Mouse (Mus musculus): ENCODE measurements around the gene Slc39a11.

The Slc39a11 gene

GRCm38 (mm10) chr11:113409121-113409520 is 240.8 kb downstream of the Slc39a11 start:
- no peak for DNase-seq (ENCODE audit: low spot score in 2 of 2)

GRCm38 (mm10) chr11:113407474-113407873 is 242.4 kb downstream of the Slc39a11 start:
- no peak for DNase-seq (ENCODE audit: low spot score in 2 of 2)

GRCm38 (mm10) chr11:113400868-113401267 is 249.0 kb downstream of the Slc39a11 start:
- DNase-seq (ENCODE audit: low spot score in 2 of 2) = no peak

- no peak for DNase-seq (ENCODE audit: low spot score in 2 of 2)
Observed at GRCm38 (mm10) chr11:113399601-113400000, 250.3 kb downstream of the Slc39a11 start.

- no peak for DNase-seq (ENCODE audit: low spot score in 2 of 2)
Observed at GRCm38 (mm10) chr11:113397394-113397793, 252.5 kb downstream of the Slc39a11 start.

- peak in 1 of 2 experiments; percentile 35 for DNase-seq (ENCODE audit: low spot score in 2 of 2)
Observed at GRCm38 (mm10) chr11:113393366-113394150, 256.3 kb downstream of the Slc39a11 start.

GRCm38 (mm10) chr11:113391664-113392063 is 258.2 kb downstream of the Slc39a11 start:
- DNase-seq (ENCODE audit: low spot score in 2 of 2) = no peak

GRCm38 (mm10) chr11:113389637-113390036 is 260.2 kb downstream of the Slc39a11 start:
- DNase-seq (ENCODE audit: low spot score in 2 of 2) = peak; percentile 74 to 75

GRCm38 (mm10) chr11:113382674-113383571 is 267.0 kb downstream of the Slc39a11 start:
- DNase-seq (ENCODE audit: low spot score in 2 of 2) = no peak

- DNase-seq (ENCODE audit: low spot score in 2 of 2) = no peak
Observed at GRCm38 (mm10) chr11:113381550-113381949, 268.3 kb downstream of the Slc39a11 start.

- no peak for DNase-seq (ENCODE audit: low spot score in 2 of 2)
Observed at GRCm38 (mm10) chr11:113378867-113379266, 271.0 kb downstream of the Slc39a11 start.

- DNase-seq (ENCODE audit: low spot score in 2 of 2) = peak in 1 of 2 experiments; percentile 38
Observed at GRCm38 (mm10) chr11:113376066-113376465, 273.8 kb downstream of the Slc39a11 start.

GRCm38 (mm10) chr11:113373926-113374325 is 276.0 kb downstream of the Slc39a11 start:
- DNase-seq (ENCODE audit: low spot score in 2 of 2) = no peak

- no peak for DNase-seq (ENCODE audit: low spot score in 2 of 2)
Observed at GRCm38 (mm10) chr11:113373331-113373730, 276.5 kb downstream of the Slc39a11 start.

- DNase-seq (ENCODE audit: low spot score in 2 of 2) = no peak
Observed at GRCm38 (mm10) chr11:113368046-113368445, 281.8 kb downstream of the Slc39a11 start.

- no peak for DNase-seq (ENCODE audit: low spot score in 2 of 2)
Observed at GRCm38 (mm10) chr11:113366257-113367030, 283.4 kb downstream of the Slc39a11 start.

GRCm38 (mm10) chr11:113363739-113364138 is 286.1 kb downstream of the Slc39a11 start:
- no peak for DNase-seq (ENCODE audit: low spot score in 2 of 2)

GRCm38 (mm10) chr11:113362617-113363016 is 287.3 kb downstream of the Slc39a11 start:
- no peak for DNase-seq (ENCODE audit: low spot score in 2 of 2)

GRCm38 (mm10) chr11:113360049-113360835 is 289.6 kb downstream of the Slc39a11 start:
- DNase-seq (ENCODE audit: low spot score in 2 of 2) = no peak

- DNase-seq (ENCODE audit: low spot score in 2 of 2) = no peak
Observed at GRCm38 (mm10) chr11:113355932-113356331, 293.9 kb downstream of the Slc39a11 start.

Data from right cerebral cortex, postnatal 10 days (tissue).